Mouse (Mus musculus) megakaryocyte, embryonic 14.5 days (primary cell): Measurements from ENCODE around the gene Epha6.

ENCODE experiments used
- FLI1 ChIP-seq: IDR thresholded peaks from 2 replicates; pipeline ENCODE4 v1.6.1; 2012; ENCODE audit warnings: low read length, inconsistent platforms, mixed read lengths
- GATA1 ChIP-seq: IDR thresholded peaks from 3 replicates; pipeline ENCODE4 v1.6.1; 2012; ENCODE audit warnings: mixed read lengths, low read length, inconsistent platforms, borderline replicate concordance

DNA sequence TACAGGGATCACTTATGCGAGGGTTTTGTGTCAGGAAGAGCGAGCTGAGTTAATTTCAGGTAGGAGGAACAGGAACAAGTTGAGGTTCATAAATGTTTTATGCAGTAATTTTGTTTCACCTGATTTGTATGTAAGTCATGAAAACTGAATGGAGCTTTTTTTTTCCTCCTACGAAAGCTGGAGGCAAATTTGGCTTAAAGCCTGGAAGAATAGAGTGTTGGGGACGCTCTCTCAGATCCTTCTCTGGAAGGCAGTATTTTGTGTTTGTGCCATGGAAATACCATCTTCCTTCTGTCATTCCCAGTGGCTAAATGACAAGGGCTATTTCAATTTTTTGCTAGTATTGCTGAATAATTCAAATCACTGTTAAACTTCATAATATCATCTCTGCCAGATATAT is 768.6 kb downstream of the Epha6 start:
- TF ChIP-seq GATA1 = no peak
- no peak for TF ChIP-seq FLI1
